Mouse (Mus musculus) neural tube, embryonic 10.5 days (tissue): Measurements from ENCODE around the gene P2ry2.

ENCODE experiments used
- DNase-seq: peaks from one replicate; pipeline ENCODE4 v3.0.0-alpha.2; 2017; ENCODE audit warnings: low spot score; ENCODE audit errors: extremely low spot score

The P2ry2 gene

GRCm38 (mm10) chr7:100988092-100988491, 24.6 kb downstream of the P2ry2 start:
- peak; percentile 51 for DNase-seq

DNA sequence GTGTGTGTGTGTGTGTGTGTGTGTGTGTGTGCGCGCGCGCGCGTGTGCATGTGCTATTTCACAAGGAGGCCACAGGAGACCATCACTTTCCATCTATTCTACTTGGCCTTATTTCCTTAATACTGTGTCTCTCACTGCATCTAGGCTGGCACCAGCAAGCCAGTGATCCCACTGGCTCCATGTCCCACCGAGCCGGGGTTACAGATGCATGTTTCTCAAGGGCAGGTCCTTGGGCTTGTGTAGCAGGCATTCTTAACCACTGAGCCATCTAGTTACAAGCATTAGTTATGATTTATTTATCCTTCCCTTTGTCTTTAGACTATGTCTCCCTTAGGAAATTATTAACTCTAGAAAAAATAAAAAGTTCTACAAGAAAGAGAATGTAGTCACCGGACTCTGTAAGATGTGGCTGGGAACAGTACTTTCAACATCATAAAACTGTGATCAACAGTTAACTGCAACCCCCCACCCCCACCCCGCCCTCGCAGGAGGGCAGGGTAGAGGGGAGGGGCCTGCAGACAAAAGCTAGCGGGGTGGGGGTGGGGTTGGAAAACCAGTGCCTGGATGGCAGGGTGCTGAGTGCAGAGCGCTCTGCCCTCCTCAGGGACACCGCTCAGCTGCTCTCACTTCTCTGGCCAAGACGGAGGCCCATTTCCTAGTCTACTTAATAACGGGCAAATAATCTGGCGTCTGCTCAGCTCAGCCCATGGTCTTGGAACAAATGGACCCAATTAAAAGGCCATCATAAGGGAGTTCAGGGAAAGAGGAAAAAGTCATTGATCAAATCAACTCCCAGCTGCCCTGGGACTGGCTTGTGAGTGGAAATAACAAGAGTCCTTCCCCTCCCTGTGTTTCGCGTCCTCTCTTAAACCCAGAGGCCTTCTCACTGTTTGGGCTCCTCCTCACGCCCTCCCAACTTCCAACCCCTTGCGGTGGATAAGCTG, 27.9 kb downstream of the P2ry2 start:
- peak; percentile 52 for DNase-seq

GRCm38 (mm10) chr7:100979175-100979574, 33.5 kb downstream of the P2ry2 start:
- DNase-seq: no peak

DNA sequence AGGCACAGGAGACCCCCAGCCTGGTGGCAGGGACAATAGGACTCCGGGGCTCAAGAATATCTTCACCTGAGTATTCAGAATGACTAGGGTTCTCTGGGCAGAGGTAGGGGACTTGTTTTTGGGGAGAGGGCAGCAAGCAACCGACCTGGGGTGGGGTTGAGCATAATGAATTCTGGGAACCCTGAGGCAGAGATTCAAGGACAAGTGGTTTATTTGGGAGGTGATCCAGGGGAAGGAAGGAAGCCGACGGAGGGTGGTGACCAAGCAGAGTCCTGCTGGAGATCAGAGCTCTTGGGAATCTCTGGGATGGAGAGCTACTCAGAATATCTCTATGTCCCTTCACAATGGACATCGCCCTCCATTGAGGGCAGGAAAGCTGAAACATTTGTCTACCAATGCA, 34.5 kb downstream of the P2ry2 start:
- no peak for DNase-seq

GRCm38 (mm10) chr7:100974135-100974903, 38.3 kb downstream of the P2ry2 start, which contains the start of gene P2ry6:
P2ry6 (minus strand) TSS chr7:100974649.
- peak; percentile 31 for DNase-seq

GRCm38 (mm10) chr7:100972875-100973274, 39.8 kb downstream of the P2ry2 start:
- no peak for DNase-seq

DNA sequence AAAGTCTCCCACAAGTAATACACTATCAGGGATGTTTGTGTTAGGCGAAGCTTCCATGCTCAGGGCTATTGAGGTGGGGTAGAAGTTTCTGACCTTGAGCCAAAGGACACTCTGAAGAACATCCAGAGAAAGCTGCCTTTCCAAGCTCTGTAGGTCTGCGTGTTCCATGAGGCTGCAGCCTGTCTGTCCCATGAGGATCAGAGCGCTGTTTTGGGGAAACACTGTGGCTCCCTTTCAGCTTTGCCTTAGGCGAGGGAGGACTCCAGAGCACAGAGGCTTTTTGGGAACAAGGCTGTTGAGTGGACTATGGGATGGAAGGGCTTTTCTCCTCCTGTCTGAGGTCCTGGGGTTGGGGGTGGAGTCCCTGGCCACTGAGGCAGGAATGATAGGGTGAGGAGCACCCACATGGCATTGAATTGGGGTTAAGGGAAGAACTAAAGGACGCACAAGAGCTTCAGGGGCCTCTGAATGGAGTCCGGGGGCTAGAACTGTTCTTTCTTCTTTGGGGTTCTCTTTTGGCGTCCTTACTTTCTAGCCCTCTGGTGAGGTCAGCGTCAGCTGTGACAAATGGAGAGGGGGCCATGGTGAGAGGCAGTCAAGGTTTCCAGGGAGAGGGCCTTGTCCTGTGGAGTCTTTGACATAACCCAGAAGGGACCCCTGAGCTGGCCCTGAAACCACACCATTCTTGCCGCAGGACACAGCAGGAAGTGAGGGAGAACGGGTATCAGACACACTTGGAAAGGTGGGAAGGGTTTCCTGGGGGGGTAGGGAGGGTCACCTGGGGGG, 43.6 kb downstream of the P2ry2 start:
- no peak for DNase-seq

DNA sequence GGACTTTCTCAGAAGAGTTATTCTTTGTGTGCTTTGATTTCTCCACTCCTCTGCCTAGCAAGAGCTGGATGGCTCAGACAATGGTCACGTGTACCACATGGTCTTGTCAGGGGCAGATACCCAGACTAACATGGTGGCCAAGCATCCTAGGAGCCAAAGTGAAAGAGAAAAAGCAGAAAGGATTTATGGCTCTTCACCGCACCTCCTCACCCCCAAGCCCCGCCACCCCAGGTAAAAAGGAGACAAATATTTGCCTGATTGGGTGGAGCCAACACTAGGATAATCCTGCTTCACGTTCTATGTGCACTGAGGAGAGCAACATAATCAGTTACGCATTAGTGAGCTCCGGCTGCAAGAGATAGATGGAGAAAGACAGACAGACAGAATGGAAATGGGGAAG, 44.3 kb downstream of the P2ry2 start:
- no peak for DNase-seq

DNA sequence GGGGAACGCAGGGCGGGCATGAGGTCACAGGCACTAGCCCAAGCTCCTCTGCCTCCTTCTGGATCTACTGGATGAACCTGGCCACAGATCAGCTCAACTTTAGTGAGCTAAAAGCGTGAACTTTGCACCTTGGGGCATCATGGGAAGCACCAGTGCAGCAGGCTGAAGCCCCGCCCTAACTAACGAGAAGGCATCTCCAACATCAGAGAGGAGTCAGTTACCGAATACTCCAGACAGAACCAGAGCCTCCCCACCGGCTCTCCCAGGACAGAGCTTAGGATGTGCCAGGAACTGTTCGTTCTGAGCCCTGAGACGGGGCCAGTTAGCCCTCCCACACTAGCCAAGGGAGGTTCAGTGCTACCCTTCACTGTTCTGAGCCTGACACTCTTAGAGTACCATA, 44.8 kb downstream of the P2ry2 start:
- no peak for DNase-seq

DNA sequence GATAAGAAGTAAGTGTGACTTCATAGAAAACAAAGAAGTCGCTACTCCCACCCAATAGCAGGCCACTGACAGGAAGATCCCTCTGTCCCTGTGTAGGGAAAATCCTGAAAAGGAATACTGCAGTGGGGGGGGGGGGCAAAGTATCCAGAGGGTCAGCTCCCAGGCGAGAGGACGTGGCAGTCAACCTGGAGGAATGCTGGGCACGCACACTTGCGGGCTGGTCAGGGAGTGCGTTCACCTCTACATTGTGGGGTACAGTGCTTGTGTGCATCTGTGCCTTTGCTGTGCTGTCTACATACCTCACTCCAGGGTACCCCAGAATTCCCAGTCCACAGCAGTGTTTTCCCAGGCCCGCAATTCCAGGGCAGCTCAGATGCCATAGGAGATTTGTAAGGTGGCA, 46.7 kb downstream of the P2ry2 start:
- no peak for DNase-seq

- peak; percentile 46 for DNase-seq
Observed at GRCm38 (mm10) chr7:100965079-100965478, 47.6 kb downstream of the P2ry2 start.

DNA sequence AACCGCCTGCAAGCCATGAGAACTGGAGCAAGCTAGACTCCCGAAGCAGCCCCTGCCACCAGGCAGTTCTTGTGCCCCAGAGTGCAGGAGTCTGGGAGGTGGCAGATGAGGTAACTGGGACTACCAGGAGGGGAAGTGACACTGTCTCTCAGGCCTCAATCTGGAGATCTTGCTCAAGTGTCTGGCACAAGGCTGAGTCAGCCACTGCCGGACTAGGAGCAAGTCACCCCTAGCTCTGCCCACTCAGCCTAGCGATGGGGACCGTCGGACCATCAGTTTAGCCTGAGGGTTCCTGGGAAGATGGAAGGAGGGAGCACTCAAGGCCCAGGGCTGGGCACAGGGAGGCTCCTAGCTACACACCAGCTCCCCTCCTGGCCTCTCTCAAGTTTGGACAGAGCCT, 48.4 kb downstream of the P2ry2 start:
- DNase-seq: no peak

- no peak for DNase-seq
Observed at GRCm38 (mm10) chr7:100963381-100963780, 49.3 kb downstream of the P2ry2 start.

- no peak for DNase-seq
Observed at GRCm38 (mm10) chr7:100961146-100961545, 51.5 kb downstream of the P2ry2 start.

DNA sequence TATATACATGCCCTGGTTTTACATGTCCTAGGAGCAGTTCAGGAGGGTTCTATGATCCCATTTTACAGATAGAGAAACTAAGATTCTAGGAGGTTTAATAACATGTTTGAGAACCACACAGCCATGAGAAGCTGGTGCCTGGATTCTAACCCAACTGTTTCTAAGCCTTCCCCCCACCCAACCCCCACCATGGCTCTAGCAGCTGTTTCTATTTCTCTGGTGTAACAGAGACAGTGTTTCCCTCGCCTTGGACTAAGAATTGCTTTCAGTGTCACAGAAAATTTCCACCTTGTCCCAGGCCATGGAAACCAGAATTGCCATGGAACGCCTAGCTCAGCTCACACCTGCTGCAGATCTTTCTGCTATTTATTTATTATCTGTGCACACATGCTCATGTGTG, 52.2 kb downstream of the P2ry2 start:
- no peak for DNase-seq

DNA sequence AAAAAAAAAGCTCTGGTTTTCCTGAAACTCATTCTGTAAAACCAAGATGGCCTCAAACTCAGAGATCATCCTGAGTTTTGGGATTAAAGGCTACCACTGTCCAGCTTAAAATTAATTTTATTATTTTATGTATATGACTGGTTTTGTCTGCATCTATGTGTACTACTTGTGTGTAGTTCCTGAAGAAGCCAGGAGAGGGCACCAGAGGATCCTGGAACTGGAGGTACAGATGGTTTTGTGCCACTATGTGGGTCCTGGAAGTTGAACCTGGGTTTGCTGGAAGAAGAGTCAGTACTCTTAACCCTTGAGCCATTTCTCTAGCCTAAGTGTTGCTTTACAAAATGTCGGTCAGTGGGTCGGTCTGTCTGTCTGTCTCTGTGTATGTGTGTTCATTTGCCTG, 54.2 kb downstream of the P2ry2 start:
- DNase-seq: no peak

- DNase-seq: no peak
Observed at GRCm38 (mm10) chr7:100952686-100953085, 60.0 kb downstream of the P2ry2 start.

DNA sequence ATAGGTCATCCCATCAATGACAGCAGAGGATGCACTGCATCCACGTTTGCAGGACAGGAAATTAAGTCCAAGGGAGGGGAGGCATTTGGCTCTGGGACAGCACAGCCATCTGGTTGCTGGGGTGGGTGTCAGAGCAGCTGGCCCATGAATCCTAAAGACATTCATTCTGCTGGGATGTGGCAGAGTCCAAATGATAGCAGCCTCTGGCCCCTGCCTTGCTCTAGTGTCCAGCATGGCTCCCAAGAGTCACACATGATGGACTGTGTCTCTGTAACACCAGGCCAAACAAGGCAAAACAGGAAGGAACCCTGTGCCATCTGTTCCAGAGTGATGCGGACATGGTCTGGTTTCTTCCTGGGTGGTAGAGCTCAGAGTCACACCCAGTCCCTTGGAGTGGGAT, 60.8 kb downstream of the P2ry2 start:
- DNase-seq: no peak

- DNase-seq: no peak
Observed at GRCm38 (mm10) chr7:100950481-100951010, 62.1 kb downstream of the P2ry2 start.

- DNase-seq: no peak
Observed at GRCm38 (mm10) chr7:100950031-100950430, 62.6 kb downstream of the P2ry2 start.
